Mouse (Mus musculus) splenic B cell, adult 2 months (primary cell): ENCODE results near the gene Timm8a1.

ENCODE experiments used
- DNase-seq: peaks from one replicate; pipeline ENCODE4 v3.0.0-alpha.2; 2011; ENCODE audit warnings: low read depth, low spot score
- H3K27me3 ChIP-seq: 2 replicates; pipeline ENCODE4 v1.6.1; 2012; ENCODE audit warnings: mild to moderate bottlenecking, low read length, moderate library complexity, mixed read lengths; ENCODE audit not compliant: control insufficient read depth, poor library complexity, insufficient read depth, severe bottlenecking
- H3K36me3 ChIP-seq: 2 replicates; pipeline ENCODE4 v1.6.1; 2012; ENCODE audit warnings: mild to moderate bottlenecking, low read length, moderate library complexity, mixed read lengths; ENCODE audit not compliant: control insufficient read depth, poor library complexity, insufficient read depth, severe bottlenecking

Timm8a1 gene

GRCm38 (mm10) chrX:134541145-134541954 is at the start of gene Timm8a1:
Gene Timm8a1 (minus strand): TSS chrX:134541865.
- Histone ChIP-seq H3K27me3 (no peaks in the 10 kb centered on the region), H3K36me3 (peaks cover 7% of the 10 kb centered on the region; the same call in 1 of the 2 replicates)
- DNase-seq = peak; percentile 75

- Histone ChIP-seq H3K36me3 (peaks cover 2% of the 10 kb centered on the region; the same call in 1 of the 2 replicates), H3K27me3 (no peaks in the 10 kb centered on the region)
- no peak for DNase-seq
These were observed 48.2 kb upstream of the Timm8a1 start for GRCm38 (mm10) chrX:134589836-134590235.

- no peaks in the 10 kb centered on the region for H3K27me3 ChIP-seq
- DNase-seq = no peak
- H3K36me3 ChIP-seq = peaks cover 2% of the 10 kb centered on the region; the same call in 1 of the 2 replicates
These were observed 47.3 kb upstream of the Timm8a1 start for GRCm38 (mm10) chrX:134588997-134589396.

- no peak for DNase-seq
- H3K36me3 ChIP-seq = peaks cover 2% of the 10 kb centered on the region; the same call in 1 of the 2 replicates
- H3K27me3 ChIP-seq = no peaks in the 10 kb centered on the region
These were observed 46.6 kb upstream of the Timm8a1 start for GRCm38 (mm10) chrX:134588261-134588660.

GRCm38 (mm10) chrX:134586447-134586846 is 44.8 kb upstream of the Timm8a1 start:
- Histone ChIP-seq H3K36me3 (peaks cover 2% of the 10 kb centered on the region; the same call in 1 of the 2 replicates), H3K27me3 (no peaks in the 10 kb centered on the region)
- no peak for DNase-seq

GRCm38 (mm10) chrX:134585103-134586002 is 43.7 kb upstream of the Timm8a1 start, which contains the start of gene Rpl36a:
Gene Rpl36a (plus strand): TSS chrX:134585654.
- peaks cover 2% of the 10 kb centered on the region; the same call in 1 of the 2 replicates for H3K36me3 ChIP-seq
- H3K27me3 ChIP-seq = no peaks in the 10 kb centered on the region
- peak; percentile 94 for DNase-seq

GRCm38 (mm10) chrX:134582888-134583669 is 41.4 kb upstream of the Timm8a1 start, which contains the start of gene Btk:
Gene Btk (minus strand): TSS chrX:134583570.
- H3K27me3 ChIP-seq = no peaks in the 10 kb centered on the region
- DNase-seq = peak; percentile 59
- H3K36me3 ChIP-seq = no peaks in the 10 kb centered on the region

GRCm38 (mm10) chrX:134582270-134582669 is 40.6 kb upstream of the Timm8a1 start:
- DNase-seq = peak; percentile 36
- H3K36me3 ChIP-seq = no peaks in the 10 kb centered on the region
- no peaks in the 10 kb centered on the region for H3K27me3 ChIP-seq

GRCm38 (mm10) chrX:134580528-134581305 is 39.1 kb upstream of the Timm8a1 start:
- peak; percentile 50 for DNase-seq
- no peaks in the 10 kb centered on the region for H3K36me3 ChIP-seq
- no peaks in the 10 kb centered on the region for H3K27me3 ChIP-seq

GRCm38 (mm10) chrX:134577896-134578295 is 36.2 kb upstream of the Timm8a1 start:
- DNase-seq = no peak

GRCm38 (mm10) chrX:134566536-134567222 is 25.0 kb upstream of the Timm8a1 start:
- DNase-seq = peak; percentile 90
- Histone ChIP-seq H3K36me3 (peaks cover 3% of the 10 kb centered on the region; the same call in 1 of the 2 replicates), H3K27me3 (no peaks in the 10 kb centered on the region)

More at GRCm38 (mm10) chrX:134577896-134578295, 36.2 kb upstream of the Timm8a1 start:
- no peaks in the 10 kb centered on the region for H3K36me3 ChIP-seq
- no peaks in the 10 kb centered on the region for H3K27me3 ChIP-seq

- peaks cover 3% of the 10 kb centered on the region; the same call in 1 of the 2 replicates for H3K36me3 ChIP-seq
- peak; percentile 74 for DNase-seq
- H3K27me3 ChIP-seq = no peaks in the 10 kb centered on the region
These were observed 22.7 kb upstream of the Timm8a1 start for GRCm38 (mm10) chrX:134564326-134564725.

- Histone ChIP-seq H3K27me3 (no peaks in the 10 kb centered on the region), H3K36me3 (peaks cover 7% of the 10 kb centered on the region; the same call in 1 of the 2 replicates)
These were observed 12.8 kb upstream of the Timm8a1 start for GRCm38 (mm10) chrX:134554425-134554824.

More at GRCm38 (mm10) chrX:134554425-134554824, 12.8 kb upstream of the Timm8a1 start:
- no peak for DNase-seq
